Mouse (Mus musculus) NIH3T3 (cell line): ENCODE measurements at regions not wholly inside any gene's neighbourhood (a gene's known extent, or its start where the extent isn't known, plus 50 kb on each side); places are given as distances from the start of the nearest gene placed in this dataset.

Source experiments
- DNase-seq: peaks from one replicate; pipeline ENCODE4 v3.0.0-alpha.2; 2012; ENCODE audit warnings: low read depth

GRCm38 (mm10) chr3:131801551-131801950 lies 237.0 kb downstream of the Papss1 start:
- DNase-seq = no peak

GRCm38 (mm10) chr3:131802841-131803240 lies 238.3 kb downstream of the Papss1 start:
- peak; percentile 76 for DNase-seq

DNA sequence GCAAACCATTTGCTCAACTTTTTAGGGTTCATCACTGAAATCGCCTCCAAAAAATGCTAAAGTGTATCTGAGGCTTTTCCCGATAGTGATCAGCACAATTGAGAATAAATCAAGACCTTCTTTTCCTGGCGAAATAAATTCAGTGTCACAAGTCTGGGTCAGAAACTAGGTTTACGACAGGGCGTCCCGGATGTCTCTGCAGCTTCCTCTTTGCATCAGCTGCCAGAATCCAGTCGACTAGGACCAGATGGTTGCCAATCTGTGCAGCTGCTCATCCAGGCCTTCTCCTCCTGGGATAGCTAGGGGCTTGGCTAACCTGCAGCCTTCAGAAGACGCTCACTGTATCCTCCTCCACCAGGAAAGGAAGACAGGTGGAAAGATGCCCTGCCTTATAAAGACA lies 243.6 kb downstream of the Papss1 start:
- no peak for DNase-seq

- peak; percentile 60 for DNase-seq
Observed at GRCm38 (mm10) chr3:131812968-131813367, 248.4 kb downstream of the Papss1 start.

DNA sequence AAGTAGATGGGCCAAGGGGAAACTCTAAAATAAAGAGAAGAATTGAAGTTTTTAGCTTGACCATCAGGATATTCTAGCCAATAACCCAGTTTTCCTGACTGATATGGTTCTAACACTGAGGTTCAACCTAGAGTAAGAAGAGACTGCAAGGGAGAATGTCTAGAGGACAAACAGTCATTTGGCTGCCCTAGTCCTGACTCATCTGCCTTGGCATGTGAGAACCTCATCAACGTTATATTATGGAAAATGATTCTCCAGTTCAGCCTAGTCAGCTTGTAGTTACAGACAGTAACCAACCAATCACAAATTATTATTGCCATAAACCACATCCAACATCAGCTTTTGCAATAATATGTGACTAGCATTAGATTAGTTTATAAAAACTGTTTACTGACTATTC lies 254.2 kb downstream of the Papss1 start:
- peak; percentile 74 for DNase-seq

DNA sequence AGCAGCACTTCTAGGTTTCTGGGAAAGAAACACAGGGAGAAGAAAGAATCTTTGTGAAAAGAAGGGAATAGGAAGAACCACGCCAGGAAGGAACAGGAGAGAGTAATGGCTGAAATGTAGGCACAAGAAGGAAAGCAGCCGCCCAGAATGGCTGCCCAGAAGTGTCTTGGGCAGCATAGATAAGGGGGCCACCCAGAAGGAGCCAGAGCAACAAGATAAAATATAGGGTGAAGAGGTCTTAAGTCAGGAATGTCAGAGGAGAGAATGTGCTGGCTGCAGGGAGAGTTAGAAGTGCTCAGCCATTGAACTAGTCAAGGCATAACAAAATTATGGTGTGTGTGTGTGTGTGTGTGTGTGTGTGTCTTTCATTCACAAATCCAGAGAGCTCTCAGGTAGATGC lies 227.7 kb upstream of the Dkk2 start:
- no peak for DNase-seq

- DNase-seq = no peak
Observed at GRCm38 (mm10) chr3:131859083-131859482, 226.0 kb upstream of the Dkk2 start.

DNA sequence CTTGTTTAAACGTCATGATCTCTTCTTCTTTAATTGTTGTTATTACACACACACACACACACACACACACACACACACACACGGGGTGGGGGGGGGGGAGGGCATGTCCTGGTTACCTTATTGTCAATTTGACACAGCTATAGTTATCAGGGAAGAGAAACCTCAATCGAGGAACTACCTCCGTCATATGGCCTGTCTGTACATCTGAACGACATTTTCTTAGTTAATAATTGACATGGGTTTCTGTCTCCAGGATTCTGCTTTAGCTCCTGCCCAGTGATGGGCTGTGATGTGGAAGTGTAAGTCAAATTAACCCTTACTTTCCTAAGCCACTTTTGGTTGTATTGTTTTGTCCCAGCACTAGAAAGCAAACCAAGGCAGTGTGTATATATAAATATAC lies 220.0 kb upstream of the Dkk2 start:
- DNase-seq = no peak

DNA sequence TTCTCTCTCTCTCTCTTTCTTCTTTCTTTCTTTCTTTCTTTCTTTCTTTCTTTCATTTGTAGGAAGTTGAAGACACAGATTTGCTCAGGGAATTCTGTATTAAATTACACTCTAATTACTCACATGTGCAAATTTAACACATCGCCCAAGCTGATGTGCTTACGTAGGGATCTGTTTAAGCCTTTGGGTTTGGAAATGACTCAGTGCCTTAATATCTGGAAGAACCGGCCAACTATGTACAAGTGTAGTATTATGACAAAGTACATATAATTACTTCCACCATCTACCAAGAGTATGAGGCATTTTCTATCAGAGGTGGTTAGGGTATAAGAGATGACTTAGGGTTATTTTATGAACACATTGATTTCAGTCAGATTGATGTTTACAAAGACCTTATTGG lies 217.8 kb upstream of the Dkk2 start:
- peak; percentile 80 for DNase-seq

DNA sequence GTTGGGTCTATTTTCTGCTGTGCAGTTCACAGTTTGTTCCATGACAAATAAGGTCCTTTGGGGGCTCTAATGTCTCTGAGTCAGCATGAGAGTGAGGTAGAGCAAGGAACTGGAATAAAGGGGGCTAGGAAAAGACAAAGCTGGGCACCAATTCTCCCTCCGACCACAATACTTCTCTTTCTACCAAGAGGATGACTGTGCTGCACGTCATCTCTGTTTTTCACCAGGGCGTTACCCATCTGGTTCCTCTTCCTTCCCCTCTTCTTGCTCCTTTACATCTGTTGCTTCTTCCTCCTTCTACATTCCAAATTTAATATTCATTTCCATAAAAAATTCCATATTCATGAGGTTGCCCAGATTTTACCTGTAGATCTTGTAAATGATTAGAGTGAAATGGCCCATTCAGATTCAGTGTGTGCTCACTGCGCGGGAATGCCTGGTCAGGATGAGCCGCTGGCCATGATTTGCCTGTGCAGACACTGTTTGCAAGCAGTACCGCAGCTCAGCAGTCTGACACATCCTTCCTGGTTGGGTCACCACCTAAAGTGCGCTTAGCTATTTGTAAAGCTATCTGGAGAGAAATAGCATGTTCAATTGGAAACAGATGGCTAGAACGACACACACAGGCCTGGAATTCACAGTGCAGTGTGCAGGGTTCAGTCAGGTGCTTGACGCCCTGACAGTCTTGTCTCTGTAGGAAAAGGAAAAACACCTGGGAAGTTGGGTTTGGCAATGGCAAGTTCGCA lies 216.7 kb upstream of the Dkk2 start:
- DNase-seq = peak; percentile 88

GRCm38 (mm10) chr3:131869306-131869705 lies 215.8 kb upstream of the Dkk2 start:
- DNase-seq = no peak

- DNase-seq = no peak
Observed at GRCm38 (mm10) chr3:131882667-131883066, 202.4 kb upstream of the Dkk2 start.

DNA sequence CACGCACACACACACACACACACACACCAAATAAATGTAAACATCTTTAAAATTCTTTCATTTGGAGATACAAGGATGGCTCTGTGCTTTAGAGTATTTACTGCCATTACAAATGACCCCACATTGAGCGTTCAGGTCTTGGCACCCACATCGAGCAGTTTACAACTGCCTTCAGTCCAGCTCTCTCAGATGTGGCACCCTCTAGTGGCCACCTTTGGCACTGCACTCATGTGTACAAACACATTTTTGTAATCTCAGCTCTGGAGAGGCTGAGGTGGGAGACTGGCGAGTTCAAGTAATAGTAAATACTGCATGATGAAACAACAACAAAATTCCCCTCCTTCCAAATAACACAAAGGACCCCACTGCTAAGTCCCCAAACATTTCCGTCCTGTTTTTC lies 198.6 kb upstream of the Dkk2 start:
- DNase-seq = peak; percentile 27

GRCm38 (mm10) chr3:131886984-131887383 lies 198.1 kb upstream of the Dkk2 start:
- DNase-seq = no peak

GRCm38 (mm10) chr3:131887670-131888069 lies 197.4 kb upstream of the Dkk2 start:
- no peak for DNase-seq

- DNase-seq = no peak
Observed at GRCm38 (mm10) chr3:131891941-131892340, 193.2 kb upstream of the Dkk2 start.

DNA sequence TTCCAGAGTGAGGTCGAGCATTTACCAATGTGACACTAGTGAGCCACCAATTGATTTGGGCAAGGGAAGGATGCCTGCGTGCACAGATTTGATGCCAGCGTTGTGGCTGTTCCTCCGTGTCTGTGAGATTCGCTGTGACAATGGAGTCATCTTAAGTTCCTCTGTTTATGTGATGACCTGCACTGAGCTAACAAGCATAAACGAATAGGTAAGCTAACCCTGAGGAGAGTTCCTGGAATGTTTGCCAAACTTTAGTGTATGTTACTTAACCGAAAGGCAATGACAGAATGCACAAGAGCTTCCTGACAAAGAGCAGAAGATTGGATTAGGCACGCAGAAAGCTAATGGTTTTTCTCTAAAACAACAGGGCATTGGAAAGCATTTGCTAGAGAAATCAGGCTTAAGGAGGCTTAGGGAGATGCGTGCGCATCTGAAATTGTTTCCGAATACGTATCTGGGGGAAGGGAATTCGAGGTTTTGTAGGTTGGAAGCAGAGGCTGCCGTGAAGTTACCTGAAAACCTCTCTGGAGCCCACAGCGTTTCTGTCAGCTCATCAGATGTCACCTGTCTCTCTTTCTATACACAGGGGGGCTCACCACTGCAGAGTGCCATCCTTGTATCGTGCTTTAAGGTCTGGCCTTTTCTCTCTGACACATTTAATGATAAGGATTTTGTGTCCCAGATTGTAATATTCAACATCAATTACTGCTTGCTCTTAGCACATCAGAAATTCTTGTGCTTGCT lies 191.9 kb upstream of the Dkk2 start:
- DNase-seq = no peak

- peak; percentile 21 for DNase-seq
Observed at GRCm38 (mm10) chr3:131895057-131895456, 190.0 kb upstream of the Dkk2 start.

GRCm38 (mm10) chr3:131913534-131913933 lies 171.6 kb upstream of the Dkk2 start:
- peak; percentile 52 for DNase-seq

DNA sequence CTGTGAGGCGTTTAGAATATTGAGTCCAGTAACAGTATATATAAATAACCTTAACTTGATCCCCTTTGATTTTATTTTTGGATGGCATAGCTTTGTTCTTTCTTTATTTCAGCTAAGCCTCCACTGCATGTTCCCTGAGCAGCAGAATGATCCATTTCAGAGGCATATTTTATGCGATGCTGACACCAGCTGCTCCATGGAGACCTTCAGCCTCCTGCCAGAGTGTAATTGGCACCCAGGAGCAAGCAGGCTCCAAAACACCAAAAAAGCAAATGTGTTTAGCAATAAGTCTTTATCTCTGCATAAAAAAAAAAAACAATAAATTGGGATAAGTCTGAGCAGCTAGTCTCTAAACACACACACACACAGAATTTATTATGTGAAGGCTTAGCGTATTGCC lies 170.7 kb upstream of the Dkk2 start:
- DNase-seq = no peak

DNA sequence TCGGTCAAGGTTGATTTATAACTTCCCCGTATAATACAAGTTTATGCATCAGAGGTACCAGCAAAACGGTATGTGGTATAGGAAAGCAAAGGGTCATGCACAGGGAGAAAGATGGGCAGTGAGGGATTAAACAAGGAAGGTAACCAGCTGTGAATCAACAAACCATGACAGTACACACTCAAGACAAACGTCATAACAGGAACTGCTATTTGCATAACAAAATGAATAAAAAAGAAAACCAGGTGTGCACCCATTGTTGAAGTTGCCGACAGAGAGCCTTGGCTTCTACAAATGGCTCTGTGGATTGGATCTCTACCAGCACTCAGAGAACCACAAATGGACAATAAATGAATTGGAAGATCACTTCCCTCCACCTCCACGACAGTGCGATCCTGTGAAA lies 170.1 kb upstream of the Dkk2 start:
- DNase-seq = no peak

- no peak for DNase-seq
Observed at GRCm38 (mm10) chr3:131917734-131918534, 167.2 kb upstream of the Dkk2 start.

GRCm38 (mm10) chr3:131919476-131919875 lies 165.6 kb upstream of the Dkk2 start:
- no peak for DNase-seq
